Mouse (Mus musculus): ENCODE measurements at regions not wholly inside any gene's neighbourhood (a gene's known extent, or its start where the extent isn't known, plus 50 kb on each side); places are given as distances from the start of the nearest gene placed in this dataset.

DNA sequence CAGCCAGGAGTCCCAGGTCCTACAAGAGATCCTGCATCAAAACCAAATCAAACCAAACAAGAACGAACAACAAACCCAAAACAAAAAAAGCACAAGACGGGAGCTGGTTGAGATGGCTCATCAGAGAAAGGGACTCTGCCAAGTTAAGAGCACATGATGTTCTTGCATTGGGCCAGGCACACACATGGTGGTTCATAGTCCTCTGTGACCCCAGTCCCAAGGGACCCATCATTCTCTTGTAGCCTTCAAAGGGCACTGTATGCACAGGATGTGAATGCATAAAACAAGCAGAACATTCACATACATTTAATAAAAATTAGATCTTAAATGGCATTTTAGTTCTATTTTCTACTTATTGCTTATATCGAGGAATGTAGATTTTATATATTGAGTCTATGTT is 99.5 kb upstream of the Kctd3 start:
- ATAC-seq (replicated peaks in 1 of 2; ENCODE audit: insufficient read depth in 1 of 2, low FRiP score in 2 of 2, low TSS enrichment in 1 of 2, low read depth in 1 of 2, poor library complexity in 2 of 2, severe bottlenecking in 2 of 2), result no peak

GRCm38 (mm10) chr1:189105276-189105675 is 97.6 kb upstream of the Kctd3 start:
- ATAC-seq (replicated peaks in 1 of 2; ENCODE audit: insufficient read depth in 1 of 2, low FRiP score in 2 of 2, low TSS enrichment in 1 of 2, low read depth in 1 of 2, poor library complexity in 2 of 2, severe bottlenecking in 2 of 2), result no peak

DNA sequence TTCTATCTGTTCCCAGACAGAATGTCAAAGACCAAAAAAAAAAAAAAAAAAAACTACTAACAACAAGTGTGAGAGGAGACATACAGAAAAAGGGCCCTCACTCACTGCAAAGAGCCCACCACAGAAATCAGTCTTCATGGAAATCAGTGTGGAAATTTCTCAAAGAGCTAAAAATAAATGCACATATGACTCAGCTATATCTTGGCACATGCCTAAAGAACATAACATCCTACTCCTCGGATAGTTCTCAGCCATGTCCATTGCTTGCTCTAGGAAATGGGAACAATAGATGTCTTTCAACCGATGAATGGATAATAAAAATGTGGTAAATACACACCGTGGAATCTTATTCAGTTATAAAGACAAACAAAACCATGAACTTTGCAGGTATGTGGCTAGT is 95.1 kb upstream of the Kctd3 start:
- no peak for ATAC-seq (replicated peaks in 1 of 2; ENCODE audit: insufficient read depth in 1 of 2, low FRiP score in 2 of 2, low TSS enrichment in 1 of 2, low read depth in 1 of 2, poor library complexity in 2 of 2, severe bottlenecking in 2 of 2)

GRCm38 (mm10) chr1:189099121-189099520 is 91.5 kb upstream of the Kctd3 start:
- peak; percentile 57 to 64 for ATAC-seq (replicated peaks in 1 of 2; ENCODE audit: insufficient read depth in 1 of 2, low FRiP score in 2 of 2, low TSS enrichment in 1 of 2, low read depth in 1 of 2, poor library complexity in 2 of 2, severe bottlenecking in 2 of 2)

DNA sequence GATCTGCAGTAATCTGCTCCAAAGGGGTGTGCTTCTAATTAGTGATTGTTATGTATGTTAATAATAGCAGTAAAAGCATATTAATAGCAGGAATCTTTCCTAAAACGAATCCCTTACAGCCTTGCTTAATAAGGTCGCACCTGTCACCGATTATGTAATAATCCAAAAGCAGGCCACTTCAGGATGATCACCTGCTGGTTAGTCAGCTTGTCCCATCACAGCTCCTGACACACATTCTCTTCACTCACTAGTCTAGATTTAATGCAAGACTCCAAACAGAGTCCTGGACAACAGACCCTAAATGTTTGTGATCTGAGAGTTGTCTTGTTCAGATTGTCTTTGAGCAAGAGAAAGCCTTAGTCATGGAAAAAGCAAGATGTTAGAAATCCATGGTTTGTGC is 85.2 kb upstream of the Kctd3 start:
- ATAC-seq (replicated peaks in 1 of 2; ENCODE audit: insufficient read depth in 1 of 2, low FRiP score in 2 of 2, low TSS enrichment in 1 of 2, low read depth in 1 of 2, poor library complexity in 2 of 2, severe bottlenecking in 2 of 2), result no peak

DNA sequence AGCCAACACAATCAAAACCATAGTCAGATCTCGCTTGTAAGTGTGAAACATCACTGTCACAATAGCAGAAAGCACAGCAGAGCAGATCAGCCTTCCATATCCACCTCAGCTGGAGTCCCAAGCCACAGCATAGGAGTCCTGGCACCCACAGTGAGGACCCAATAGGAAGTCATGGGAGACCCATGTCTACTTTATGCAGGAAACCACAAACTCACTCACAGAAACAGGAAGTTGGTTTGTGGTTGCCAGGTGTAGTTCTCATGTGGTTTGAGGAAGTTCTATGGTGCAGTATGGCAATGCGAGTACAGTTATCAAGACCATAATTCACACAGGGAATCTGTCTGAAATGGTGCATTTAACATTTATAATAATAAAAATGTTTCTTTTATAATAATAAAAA is 77.6 kb upstream of the Kctd3 start:
- ATAC-seq (replicated peaks in 1 of 2; ENCODE audit: insufficient read depth in 1 of 2, low FRiP score in 2 of 2, low TSS enrichment in 1 of 2, low read depth in 1 of 2, poor library complexity in 2 of 2, severe bottlenecking in 2 of 2), result peak; percentile 94 to 96

GRCm38 (mm10) chr1:189081267-189081666 is 73.6 kb upstream of the Kctd3 start:
- ATAC-seq (replicated peaks in 1 of 2; ENCODE audit: insufficient read depth in 1 of 2, low FRiP score in 2 of 2, low TSS enrichment in 1 of 2, low read depth in 1 of 2, poor library complexity in 2 of 2, severe bottlenecking in 2 of 2), result no peak

DNA sequence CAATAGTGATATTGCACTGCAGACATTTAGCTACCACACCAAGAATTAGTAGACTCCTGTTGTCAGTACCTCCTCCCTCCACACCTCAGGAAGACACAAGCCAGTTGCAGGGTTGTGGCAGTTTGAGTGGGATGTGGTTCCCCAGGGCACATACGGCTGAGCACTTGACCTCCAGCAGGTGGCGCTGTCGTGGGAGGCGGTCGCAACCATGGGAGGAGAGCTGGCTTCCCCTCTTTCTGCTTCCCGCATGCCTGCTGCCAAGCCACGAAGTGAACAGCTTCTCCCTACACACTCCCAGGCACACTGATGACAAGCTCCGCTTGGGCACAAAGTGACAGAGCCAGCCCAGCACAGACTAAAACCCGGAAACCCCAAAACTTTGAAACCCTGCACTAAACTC is 73.2 kb upstream of the Kctd3 start:
- ATAC-seq (replicated peaks in 1 of 2; ENCODE audit: insufficient read depth in 1 of 2, low FRiP score in 2 of 2, low TSS enrichment in 1 of 2, low read depth in 1 of 2, poor library complexity in 2 of 2, severe bottlenecking in 2 of 2), result peak; percentile 32 to 63

DNA sequence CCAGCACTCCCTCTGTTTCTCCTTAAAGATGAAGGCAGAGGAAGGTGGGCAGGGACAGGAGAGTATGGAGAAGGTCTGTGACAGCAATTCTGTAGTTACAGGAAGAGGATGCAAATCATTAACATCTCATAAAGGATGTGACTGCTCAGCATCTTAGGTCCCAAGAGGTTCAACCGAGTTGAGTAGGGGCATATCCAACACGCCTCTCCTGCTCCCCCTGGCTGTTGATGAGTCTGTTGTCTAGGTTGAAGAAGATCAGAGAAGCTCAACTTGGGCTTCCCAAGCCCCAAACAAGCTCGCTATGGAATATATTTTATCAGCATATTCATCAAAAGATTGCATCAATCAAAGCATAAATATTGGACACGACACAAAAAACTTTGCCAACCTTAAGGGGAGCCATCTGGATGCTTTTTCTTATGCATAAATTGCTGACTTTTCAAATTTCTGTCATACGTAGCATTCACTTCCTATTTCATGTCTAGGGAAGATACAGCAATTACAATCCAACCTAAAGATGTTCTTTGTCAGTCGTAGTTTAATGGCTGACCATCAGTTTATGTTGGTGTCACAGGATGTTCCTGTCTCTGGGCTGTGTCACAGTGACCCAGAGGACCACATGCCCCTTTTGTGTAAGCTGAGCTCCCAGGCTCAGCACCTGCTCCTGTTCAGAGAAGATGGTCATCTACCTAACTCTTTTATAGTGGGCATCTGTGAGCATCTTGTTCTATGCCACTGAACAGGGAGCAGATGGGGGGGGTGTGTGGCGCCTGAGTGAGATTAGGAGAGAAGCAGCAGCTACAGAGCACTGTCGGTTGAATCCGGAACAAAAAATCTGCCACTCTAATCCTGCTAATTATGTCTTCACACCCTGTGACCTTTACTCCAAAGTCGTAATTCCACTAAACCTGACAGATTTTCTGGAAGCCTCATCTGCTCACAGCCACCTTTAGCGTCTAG is 72.1 kb upstream of the Kctd3 start:
- ATAC-seq (replicated peaks in 1 of 2; ENCODE audit: insufficient read depth in 1 of 2, low FRiP score in 2 of 2, low TSS enrichment in 1 of 2, low read depth in 1 of 2, poor library complexity in 2 of 2, severe bottlenecking in 2 of 2), result no peak

DNA sequence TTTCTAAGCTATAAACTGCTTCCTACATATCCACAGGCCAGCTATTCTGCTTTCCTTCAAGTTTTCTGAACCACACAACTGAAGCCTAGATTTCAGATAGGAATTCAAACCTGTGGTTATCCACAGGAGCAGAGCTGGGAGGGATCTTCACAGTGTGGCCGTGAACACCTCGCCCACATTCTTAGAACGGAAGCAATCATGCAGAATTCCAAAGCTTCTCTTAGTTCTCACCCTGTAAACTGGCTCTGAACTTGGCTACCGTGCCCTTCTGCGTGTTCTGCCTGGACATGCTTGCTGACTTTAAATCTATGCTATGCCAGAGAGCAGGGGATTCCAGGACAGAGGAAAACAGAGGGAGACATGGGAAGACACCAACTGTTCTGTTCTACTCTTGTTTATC is 70.2 kb upstream of the Kctd3 start:
- ATAC-seq (replicated peaks in 1 of 2; ENCODE audit: insufficient read depth in 1 of 2, low FRiP score in 2 of 2, low TSS enrichment in 1 of 2, low read depth in 1 of 2, poor library complexity in 2 of 2, severe bottlenecking in 2 of 2), result no peak

- ATAC-seq (replicated peaks in 1 of 2; ENCODE audit: insufficient read depth in 1 of 2, low FRiP score in 2 of 2, low TSS enrichment in 1 of 2, low read depth in 1 of 2, poor library complexity in 2 of 2, severe bottlenecking in 2 of 2), result no peak
Observed at GRCm38 (mm10) chr1:189076276-189076675, 68.6 kb upstream of the Kctd3 start.

GRCm38 (mm10) chr1:189075671-189076070 is 68.0 kb upstream of the Kctd3 start:
- no peak for ATAC-seq (replicated peaks in 1 of 2; ENCODE audit: insufficient read depth in 1 of 2, low FRiP score in 2 of 2, low TSS enrichment in 1 of 2, low read depth in 1 of 2, poor library complexity in 2 of 2, severe bottlenecking in 2 of 2)

GRCm38 (mm10) chr1:189072516-189072915 is 64.9 kb upstream of the Kctd3 start:
- ATAC-seq (replicated peaks in 1 of 2; ENCODE audit: insufficient read depth in 1 of 2, low FRiP score in 2 of 2, low TSS enrichment in 1 of 2, low read depth in 1 of 2, poor library complexity in 2 of 2, severe bottlenecking in 2 of 2), result no peak

GRCm38 (mm10) chr1:189068204-189068603 is 60.6 kb upstream of the Kctd3 start:
- no peak for ATAC-seq (replicated peaks in 1 of 2; ENCODE audit: insufficient read depth in 1 of 2, low FRiP score in 2 of 2, low TSS enrichment in 1 of 2, low read depth in 1 of 2, poor library complexity in 2 of 2, severe bottlenecking in 2 of 2)

GRCm38 (mm10) chr1:189067204-189067960 is 59.7 kb upstream of the Kctd3 start:
- no peak for ATAC-seq (replicated peaks in 1 of 2; ENCODE audit: insufficient read depth in 1 of 2, low FRiP score in 2 of 2, low TSS enrichment in 1 of 2, low read depth in 1 of 2, poor library complexity in 2 of 2, severe bottlenecking in 2 of 2)

- ATAC-seq (replicated peaks in 1 of 2; ENCODE audit: insufficient read depth in 1 of 2, low FRiP score in 2 of 2, low TSS enrichment in 1 of 2, low read depth in 1 of 2, poor library complexity in 2 of 2, severe bottlenecking in 2 of 2), result no peak
Observed at GRCm38 (mm10) chr1:189066446-189067151, 59.0 kb upstream of the Kctd3 start.

GRCm38 (mm10) chr1:189065152-189065910 is 57.7 kb upstream of the Kctd3 start:
- no peak for ATAC-seq (replicated peaks in 1 of 2; ENCODE audit: insufficient read depth in 1 of 2, low FRiP score in 2 of 2, low TSS enrichment in 1 of 2, low read depth in 1 of 2, poor library complexity in 2 of 2, severe bottlenecking in 2 of 2)
